Mouse (Mus musculus): ENCODE measurements around the gene Atxn2. TPM values are rescaled to one million over a fixed set of nuclear protein-coding genes. Genes with fewer than 3 reads are reported as not detected.

The Atxn2 gene
- polyA plus RNA-seq, 1 experiment from 2014 or later = 37.3 TPM

- WGBS = 93% methylated on average over 1 of the region's 1 CpGs
- DNase-seq (ENCODE audit: low spot score) = no peak
- Histone ChIP-seq H3K4me3 (no peak overlapping the region), H3K9me3 (replicated peaks) (no peaks in the 10 kb centered on the region), H3K36me3 (peaks cover 66% of the 10 kb centered on the region), H3K27ac (replicated peaks) (peak overlapping the region; percentile 67; the same call in 1 of the 2 replicates), H3K4me1 (peaks cover 25% of the 10 kb centered on the region), H3K27me3 (ENCODE audit: low read depth, poor library complexity, severe bottlenecking) (peaks cover 25% of the 10 kb centered on the region)
Measured at GRCm38 (mm10) chr5:121823668-121824067, 112.5 kb downstream of the Atxn2 start.

- peaks cover 30% of the 10 kb centered on the region for H3K27me3 ChIP-seq (ENCODE audit: low read depth, poor library complexity, severe bottlenecking)
- 64% methylated on average over 4 of the region's 4 CpGs for WGBS
- no peaks in the 10 kb centered on the region for H3K9me3 ChIP-seq (replicated peaks)
- H3K4me1 ChIP-seq = peaks cover 29% of the 10 kb centered on the region
- H3K4me3 ChIP-seq = no peak overlapping the region
- H3K36me3 ChIP-seq = peaks cover 61% of the 10 kb centered on the region
- DNase-seq (ENCODE audit: low spot score) = no peak
- H3K27ac ChIP-seq (replicated peaks) = peak overlapping the region; percentile 67
Measured at GRCm38 (mm10) chr5:121824121-121824520, 113.0 kb downstream of the Atxn2 start.

- H3K27ac ChIP-seq (replicated peaks) = no peak overlapping the region
- H3K9me3 ChIP-seq (replicated peaks) = no peaks in the 10 kb centered on the region
- H3K4me1 ChIP-seq = peaks cover 32% of the 10 kb centered on the region
- peaks cover 47% of the 10 kb centered on the region for H3K36me3 ChIP-seq
- 89% methylated on average over 3 of the region's 3 CpGs for WGBS
- DNase-seq (ENCODE audit: low spot score) = no peak
- peaks cover 45% of the 10 kb centered on the region for H3K27me3 ChIP-seq (ENCODE audit: low read depth, poor library complexity, severe bottlenecking)
- H3K4me3 ChIP-seq = no peak overlapping the region
Measured at GRCm38 (mm10) chr5:121825606-121826005, 114.5 kb downstream of the Atxn2 start.

GRCm38 (mm10) chr5:121827876-121828275 lies 116.7 kb downstream of the Atxn2 start:
- peaks cover 37% of the 10 kb centered on the region for H3K4me1 ChIP-seq
- no peak for DNase-seq (ENCODE audit: low spot score)
- 84% methylated on average over 4 of the region's 4 CpGs for WGBS
- H3K36me3 ChIP-seq = peaks cover 37% of the 10 kb centered on the region
- no peak overlapping the region for H3K27ac ChIP-seq (replicated peaks)
- peaks cover 63% of the 10 kb centered on the region for H3K27me3 ChIP-seq (ENCODE audit: low read depth, poor library complexity, severe bottlenecking)
- no peaks in the 10 kb centered on the region for H3K9me3 ChIP-seq (replicated peaks)
- peak overlapping the region; percentile 61 for H3K4me3 ChIP-seq

GRCm38 (mm10) chr5:121828491-121829432 lies 117.6 kb downstream of the Atxn2 start:
- H3K4me1 ChIP-seq = peaks cover 37% of the 10 kb centered on the region
- H3K36me3 ChIP-seq = peaks cover 28% of the 10 kb centered on the region
- H3K4me3 ChIP-seq = peak overlapping the region; percentile 61
- H3K27me3 ChIP-seq (ENCODE audit: low read depth, poor library complexity, severe bottlenecking) = peaks cover 71% of the 10 kb centered on the region
- H3K27ac ChIP-seq (replicated peaks) = peak overlapping the region; percentile 60; the same call in 1 of the 2 replicates
- WGBS = 5% methylated on average over 82 of the region's 82 CpGs
- no peaks in the 10 kb centered on the region for H3K9me3 ChIP-seq (replicated peaks)
- DNase-seq (ENCODE audit: low spot score) = peak; percentile 49

GRCm38 (mm10) chr5:121831002-121831601 lies 120.0 kb downstream of the Atxn2 start:
- DNase-seq (ENCODE audit: low spot score) = no peak
- 82% methylated on average over 6 of the region's 6 CpGs for WGBS
- H3K27me3 ChIP-seq (ENCODE audit: low read depth, poor library complexity, severe bottlenecking) = peaks cover 92% of the 10 kb centered on the region
- no peak overlapping the region for H3K4me3 ChIP-seq
- peaks cover 10% of the 10 kb centered on the region; the same call in 1 of the 2 replicates for H3K36me3 ChIP-seq
- no peak overlapping the region for H3K27ac ChIP-seq (replicated peaks)
- H3K9me3 ChIP-seq (replicated peaks) = no peaks in the 10 kb centered on the region
- H3K4me1 ChIP-seq = peaks cover 51% of the 10 kb centered on the region

- H3K27me3 ChIP-seq (ENCODE audit: low read depth, poor library complexity, severe bottlenecking) = peaks cover 85% of the 10 kb centered on the region
- no peak overlapping the region; the same call in 1 of the 2 replicates for H3K4me3 ChIP-seq
- no peaks in the 10 kb centered on the region for H3K36me3 ChIP-seq
- no peak for DNase-seq (ENCODE audit: low spot score)
- no peaks in the 10 kb centered on the region for H3K9me3 ChIP-seq (replicated peaks)
- H3K27ac ChIP-seq (replicated peaks) = peak overlapping the region; percentile 33; the same call in 1 of the 2 replicates
- peaks cover 66% of the 10 kb centered on the region for H3K4me1 ChIP-seq
- WGBS = 83% methylated on average over 6 of the region's 6 CpGs
Measured at GRCm38 (mm10) chr5:121832376-121833155, 121.4 kb downstream of the Atxn2 start.

- WGBS = 90% methylated on average over 2 of the region's 2 CpGs
- Histone ChIP-seq H3K27me3 (ENCODE audit: low read depth, poor library complexity, severe bottlenecking) (peaks cover 85% of the 10 kb centered on the region), H3K4me3 (no peak overlapping the region), H3K36me3 (no peaks in the 10 kb centered on the region), H3K9me3 (replicated peaks) (no peaks in the 10 kb centered on the region), H3K27ac (replicated peaks) (0 out of 2 replicates have a peak overlapping the region, but pooled peaks have one; percentile 19), H3K4me1 (peaks cover 71% of the 10 kb centered on the region)
- DNase-seq (ENCODE audit: low spot score) = no peak
Measured at GRCm38 (mm10) chr5:121833159-121833558, 122.0 kb downstream of the Atxn2 start.

- Histone ChIP-seq H3K4me3 (no peak overlapping the region; the same call in 1 of the 2 replicates), H3K27ac (replicated peaks) (0 out of 2 replicates have a peak overlapping the region, but pooled peaks have one; percentile 19), H3K4me1 (peaks cover 71% of the 10 kb centered on the region), H3K36me3 (no peaks in the 10 kb centered on the region), H3K27me3 (ENCODE audit: low read depth, poor library complexity, severe bottlenecking) (peaks cover 85% of the 10 kb centered on the region), H3K9me3 (replicated peaks) (no peaks in the 10 kb centered on the region)
- DNase-seq (ENCODE audit: low spot score) = no peak
- WGBS = 59% methylated on average over 10 of the region's 10 CpGs
Measured at GRCm38 (mm10) chr5:121833572-121834240, 122.6 kb downstream of the Atxn2 start.

GRCm38 (mm10) chr5:121834241-121834606 lies 123.1 kb downstream of the Atxn2 start:
- Histone ChIP-seq H3K9me3 (replicated peaks) (no peaks in the 10 kb centered on the region), H3K4me1 (peaks cover 71% of the 10 kb centered on the region), H3K27ac (replicated peaks) (no peak overlapping the region), H3K27me3 (ENCODE audit: low read depth, poor library complexity, severe bottlenecking) (peaks cover 85% of the 10 kb centered on the region), H3K4me3 (no peak overlapping the region; the same call in 1 of the 2 replicates), H3K36me3 (no peaks in the 10 kb centered on the region)
- DNase-seq (ENCODE audit: low spot score) = no peak
- 84% methylated on average over 7 of the region's 7 CpGs for WGBS

GRCm38 (mm10) chr5:121834991-121835747 lies 124.0 kb downstream of the Atxn2 start:
- peaks cover 83% of the 10 kb centered on the region for H3K27me3 ChIP-seq (ENCODE audit: low read depth, poor library complexity, severe bottlenecking)
- 58% methylated on average over 12 of the region's 12 CpGs for WGBS
- no peaks in the 10 kb centered on the region for H3K9me3 ChIP-seq (replicated peaks)
- H3K36me3 ChIP-seq = no peaks in the 10 kb centered on the region
- peak overlapping the region; percentile 84; the same call in 1 of the 2 replicates for H3K27ac ChIP-seq (replicated peaks)
- H3K4me1 ChIP-seq = peaks cover 69% of the 10 kb centered on the region
- DNase-seq (ENCODE audit: low spot score) = no peak
- peak overlapping the region; percentile 80 for H3K4me3 ChIP-seq

Data from midbrain, embryonic 10.5 days (tissue).